Mouse (Mus musculus) adrenal gland (tissue): ENCODE data around the gene Pias1.

Experiments
- intact Hi-C: fragments of 180-260 bp; cut with DNase I; formaldehyde crosslinking; loops from one replicate; pipeline ENCODE4 v1.15.1; 2025
- long read RNA-seq, 2 experiments: library from polyadenylated mRNA; unstranded; transcript quantifications; one replicate each; pipeline ENCODE4 v2.0.0; 2020; ENCODE audit warnings: borderline replicate concordance in 1 of 2; ENCODE audit not compliant: insufficient replicate concordance in 1 of 2

Pias1 gene
- long read RNA-seq, experiment 1, full-length matches to known transcripts, result 12 of 22 reads
- long read RNA-seq, experiment 1, partial matches to known transcripts, result 4 of 22 reads
- long read RNA-seq, experiment 1, other reads (novel, unspliced or antisense), result 6 of 22 reads
- long read RNA-seq, experiment 2, full-length matches to known transcripts, result 13 of 20 reads
- long read RNA-seq, experiment 2, partial matches to known transcripts, result 5 of 20 reads
- long read RNA-seq, experiment 2, other reads (novel, unspliced or antisense), result 2 of 20 reads

DNA sequence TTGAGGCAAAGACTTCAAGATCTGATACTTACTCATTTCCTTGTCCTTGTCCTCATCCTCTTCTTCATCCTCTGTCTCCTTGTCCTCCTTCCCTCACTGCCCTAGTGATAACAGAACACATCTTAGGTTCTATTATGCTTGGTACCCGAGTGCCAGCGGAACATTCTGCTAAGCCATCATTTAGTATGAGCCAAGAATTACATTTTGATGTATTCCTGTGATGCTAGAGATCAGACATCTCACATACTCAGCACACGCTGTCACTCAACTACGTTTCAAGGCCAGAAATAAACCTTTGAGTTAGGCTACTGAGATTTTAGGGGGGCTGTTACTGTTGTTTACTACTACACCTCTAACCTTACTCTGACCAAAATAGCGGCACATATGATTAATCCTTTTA, at the start of gene Pias1:
Gene Pias1, minus strand, starts transcription at position 101 of the 400 bp plus-strand sequence.
- intact Hi-C loops, result no loop called here

DNA sequence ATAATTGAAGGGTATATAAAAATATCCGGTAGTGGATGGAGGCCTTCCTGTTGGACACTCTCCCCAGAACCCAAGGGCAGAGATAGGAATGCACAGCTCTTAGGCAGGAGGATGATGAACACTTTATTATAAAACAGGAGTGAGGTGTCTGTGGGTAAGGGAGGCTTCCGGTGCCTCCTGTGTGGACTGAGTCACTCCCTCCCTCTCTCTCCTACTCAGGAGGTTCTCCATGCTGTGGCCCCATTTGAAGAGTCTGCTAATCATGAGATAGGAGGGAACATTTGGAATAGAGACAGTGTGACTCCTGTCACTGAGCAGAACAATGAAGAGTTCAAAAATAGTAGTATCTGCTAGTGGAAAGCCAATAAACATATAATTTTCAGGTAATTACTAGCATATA, 47.7 kb upstream of the Pias1 start:
- intact Hi-C loops, result no loop called here

DNA sequence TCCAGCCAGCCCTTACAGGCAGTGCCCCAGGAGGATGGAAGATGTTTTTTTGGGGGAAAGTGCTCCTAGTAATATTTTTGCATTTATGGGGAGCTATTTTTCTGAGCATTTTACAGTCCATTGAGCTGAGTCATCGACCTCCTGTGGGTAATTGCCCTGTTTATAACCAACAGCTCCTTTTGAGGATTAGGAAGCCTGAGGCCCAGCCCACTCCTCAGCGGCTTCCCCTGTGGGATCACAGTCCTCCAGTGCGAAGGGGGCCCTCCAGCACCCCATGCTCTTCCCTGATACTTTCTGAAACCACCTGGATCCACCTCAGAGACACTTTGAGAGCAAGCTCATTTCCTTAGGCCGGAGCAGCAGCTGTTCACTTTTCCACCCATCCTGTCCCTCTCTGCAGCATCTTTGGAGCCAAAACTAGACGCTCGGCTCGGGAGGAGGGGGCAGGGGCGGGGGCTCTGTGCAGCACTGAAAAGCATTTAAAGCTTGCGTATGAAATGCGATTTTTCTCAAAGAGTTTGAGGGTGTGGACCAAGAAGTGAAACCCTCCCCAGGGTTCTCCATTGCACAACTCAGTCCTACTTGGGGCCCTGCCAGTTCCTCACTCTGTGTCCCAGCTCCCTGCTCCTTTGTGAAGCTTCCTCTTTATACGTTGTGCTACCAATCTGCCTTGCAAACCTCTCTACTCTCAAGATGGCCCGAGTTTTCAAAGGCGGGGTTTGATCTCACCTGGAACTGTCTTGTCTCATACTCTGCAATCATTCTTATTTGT, 43.5 kb upstream of the Pias1 start:
- intact Hi-C loops, result no loop called here

DNA sequence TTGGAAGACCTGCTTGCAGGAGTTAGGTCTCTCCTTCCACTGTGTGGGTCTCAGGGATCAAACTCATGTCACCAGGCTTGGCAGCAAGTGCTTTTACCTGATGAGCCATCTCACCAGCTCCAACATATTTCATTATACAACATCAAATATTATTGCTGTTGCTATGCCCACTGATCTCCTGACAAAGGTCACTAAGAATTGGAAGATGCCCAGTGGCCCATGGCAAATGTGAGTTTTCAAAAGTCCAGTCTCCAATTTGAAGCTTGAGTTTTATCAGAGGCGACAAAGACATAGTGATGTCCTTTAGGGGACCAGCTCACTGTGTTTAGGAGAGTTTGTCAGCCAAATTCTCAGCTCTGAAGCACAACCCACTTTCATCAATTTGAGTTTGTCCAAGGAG, 34.8 kb upstream of the Pias1 start:
- intact Hi-C loops, result no loop called here

DNA sequence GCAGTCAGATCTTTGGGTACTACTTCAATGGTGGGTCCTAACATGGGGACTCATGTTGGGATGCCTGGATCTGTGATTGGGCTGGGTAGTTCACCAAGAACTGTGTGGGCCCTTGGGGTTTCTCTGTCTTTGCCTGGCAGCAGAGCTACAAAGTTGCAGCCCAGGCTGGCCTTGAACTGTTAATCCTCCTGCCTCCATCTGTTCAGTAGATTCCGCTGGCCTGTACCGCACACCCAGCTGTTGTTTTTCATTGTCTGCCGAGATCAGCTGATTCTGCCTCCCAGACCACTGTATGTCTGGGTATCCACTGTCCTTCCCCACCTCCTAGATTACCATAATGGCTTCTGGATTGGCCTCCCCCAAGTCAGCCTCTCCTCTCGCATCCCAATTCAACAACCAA, 19.6 kb upstream of the Pias1 start:
- intact Hi-C loops, result no loop called here

DNA sequence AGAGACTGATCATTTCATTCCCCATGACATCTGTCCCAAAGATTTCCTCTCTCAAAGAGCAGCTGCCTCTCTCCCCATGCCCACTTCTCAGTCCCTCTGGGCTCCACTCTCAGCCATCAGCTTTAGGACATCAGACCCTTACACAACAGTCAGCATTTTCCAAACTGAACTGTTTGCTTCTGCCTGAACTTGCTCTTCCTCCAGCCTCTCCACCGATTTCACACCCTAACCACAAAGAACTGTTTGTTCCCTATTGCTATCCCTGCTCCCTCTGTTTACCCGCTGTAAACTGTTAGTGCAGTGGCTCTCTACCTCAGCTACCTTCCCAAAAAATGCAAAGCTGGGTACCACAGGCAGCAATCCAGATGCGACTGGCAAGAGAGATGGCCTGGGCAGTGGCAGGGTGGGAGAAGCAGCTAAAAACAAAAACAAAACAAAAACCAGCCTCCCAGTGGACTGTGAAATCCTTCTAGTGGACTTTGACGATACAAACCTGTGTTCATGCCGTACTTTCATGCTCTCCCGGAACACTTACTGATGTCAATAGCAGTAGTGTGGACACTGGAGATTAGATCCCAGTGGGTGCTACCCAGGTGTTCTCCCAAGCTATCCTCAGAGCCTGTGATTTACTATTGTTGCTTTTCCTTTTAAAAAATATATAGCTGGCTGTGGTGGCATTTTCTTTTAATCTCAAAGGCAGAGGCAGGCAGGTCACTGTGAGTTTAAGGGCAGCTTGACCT, 18.5 kb upstream of the Pias1 start:
- intact Hi-C loops, result no loop called here

DNA sequence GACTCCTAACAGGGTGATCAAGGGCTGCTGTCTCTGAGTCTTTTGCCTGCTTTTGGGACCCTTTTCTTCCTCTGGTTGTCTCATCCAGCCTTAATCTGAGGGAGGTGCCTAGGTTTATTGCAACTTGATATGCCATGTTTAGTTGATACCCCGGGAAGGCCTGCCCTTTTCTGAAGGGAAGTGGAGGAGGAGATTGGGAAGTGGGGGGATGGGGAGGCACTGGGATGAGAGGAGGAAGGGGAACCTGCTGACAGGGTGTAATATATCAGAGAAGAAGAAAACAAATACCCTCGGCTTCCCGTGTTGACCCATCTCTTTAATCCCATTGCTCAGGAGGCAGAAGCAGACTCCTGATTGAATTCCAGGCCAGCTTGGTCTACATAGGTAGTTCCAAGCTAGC, 10.8 kb upstream of the Pias1 start:
- intact Hi-C loops, result no loop called here

DNA sequence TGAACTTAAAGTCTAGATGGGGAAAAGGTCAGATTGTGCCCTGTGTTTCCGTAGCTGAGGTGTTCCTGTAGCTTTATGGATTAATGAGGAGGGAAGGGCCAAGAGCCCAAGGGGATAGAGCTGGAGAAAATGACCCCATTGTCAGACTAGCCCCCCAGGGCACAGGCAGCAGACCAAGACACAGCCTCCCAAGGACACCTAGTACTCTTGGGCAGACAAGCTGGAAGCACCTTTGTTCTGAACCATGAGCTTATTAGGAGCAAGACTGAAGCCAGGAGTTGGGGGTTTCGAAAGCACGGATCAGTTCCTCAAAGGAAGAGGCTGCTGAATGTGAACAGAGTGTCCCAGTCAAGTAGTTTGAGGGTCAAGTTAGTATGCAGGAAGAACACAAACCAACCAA, 9.9 kb upstream of the Pias1 start:
- intact Hi-C loops, result no loop called here

DNA sequence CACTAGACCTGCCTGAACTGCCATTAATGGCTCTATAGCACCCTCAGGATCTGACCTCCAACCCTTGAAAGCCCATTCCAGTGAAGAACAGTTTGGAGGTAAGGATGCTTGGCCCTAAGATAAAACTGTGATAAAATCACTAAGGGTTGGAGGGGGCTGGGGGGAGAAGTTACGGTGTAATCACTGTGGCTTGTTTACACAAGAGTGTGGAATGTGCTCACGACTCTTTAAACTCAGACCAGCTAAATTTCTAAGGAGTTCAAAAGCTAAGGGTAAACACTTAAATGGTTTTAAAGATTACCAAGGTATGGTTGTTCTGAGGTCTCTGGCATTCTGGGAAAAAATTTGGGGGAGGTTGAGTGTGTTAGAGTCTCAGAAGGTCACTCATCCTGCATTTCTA, 7.5 kb upstream of the Pias1 start:
- intact Hi-C loops, result no loop called here

DNA sequence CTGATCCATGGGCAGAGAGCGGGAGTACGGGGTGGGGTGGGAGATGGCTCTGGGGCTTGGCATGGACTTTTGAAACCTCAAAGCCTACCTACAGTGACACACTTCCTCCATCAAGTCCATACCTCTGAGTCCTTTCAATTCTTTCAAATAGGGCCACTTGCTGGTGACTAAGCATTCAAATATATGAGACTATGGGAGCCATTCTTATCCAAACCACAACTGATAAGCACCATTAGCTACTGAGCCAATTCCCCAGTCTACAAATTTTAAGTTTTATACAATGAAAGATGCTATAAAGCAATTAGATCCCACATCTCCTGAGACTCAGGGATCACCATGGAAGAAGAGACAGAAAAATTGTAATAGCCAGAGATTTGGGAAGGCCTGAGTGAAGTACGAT, 2.4 kb upstream of the Pias1 start:
- intact Hi-C loops, result no loop called here

DNA sequence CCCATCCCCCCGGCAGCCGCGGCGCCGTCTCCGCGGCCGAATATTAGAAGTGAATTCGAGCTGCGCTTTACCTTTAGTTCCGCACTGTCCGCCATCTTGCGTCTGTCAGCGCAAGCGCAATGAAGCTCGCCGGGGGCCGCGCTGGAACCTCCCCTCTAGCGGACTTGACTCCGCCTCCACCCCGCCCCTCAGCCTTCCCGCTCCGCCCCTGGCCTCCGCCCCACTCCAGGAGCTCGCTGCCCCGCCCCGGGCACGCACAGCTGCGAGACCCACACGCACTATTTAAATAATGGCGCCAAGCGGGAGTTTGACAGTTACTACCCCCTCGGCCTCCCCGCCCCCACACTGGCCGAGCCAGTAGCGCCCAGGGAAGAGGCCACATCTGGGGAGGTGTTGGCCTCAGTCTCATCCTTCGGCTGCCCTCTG, 6.9 kb downstream of the Pias1 start:
- intact Hi-C loops, result no loop called here

DNA sequence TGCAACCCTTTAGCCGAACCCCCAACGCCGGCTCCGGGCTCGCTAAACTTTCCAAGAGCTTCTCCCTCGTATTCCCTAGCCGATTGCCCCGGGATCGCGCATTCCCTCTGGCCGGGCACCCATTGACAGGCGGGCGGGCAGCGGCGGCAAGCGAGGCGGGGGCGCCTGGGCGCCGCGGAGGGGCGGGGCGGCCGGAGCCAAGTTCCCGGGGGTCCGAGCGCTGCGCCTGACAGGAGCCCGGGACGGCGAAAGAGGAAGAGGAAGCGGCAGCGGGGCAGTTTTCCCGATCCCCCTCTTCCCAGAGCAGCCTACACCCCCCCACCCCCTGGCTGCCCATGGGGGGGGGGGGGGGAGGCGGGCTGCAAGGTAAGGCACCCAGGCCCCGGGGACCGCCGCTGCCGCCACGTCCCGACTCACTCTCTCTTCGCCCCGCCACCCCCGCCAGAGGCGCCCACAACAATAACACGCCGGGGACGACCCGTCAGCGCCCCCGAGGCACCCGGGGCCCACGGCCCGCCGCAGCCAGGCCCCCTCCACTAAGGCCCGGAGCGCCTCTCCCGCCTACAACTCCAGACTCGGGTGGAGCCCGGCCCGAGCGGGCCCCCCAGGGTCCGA, 7.5 kb downstream of the Pias1 start:
- intact Hi-C loops, result no loop called here

DNA sequence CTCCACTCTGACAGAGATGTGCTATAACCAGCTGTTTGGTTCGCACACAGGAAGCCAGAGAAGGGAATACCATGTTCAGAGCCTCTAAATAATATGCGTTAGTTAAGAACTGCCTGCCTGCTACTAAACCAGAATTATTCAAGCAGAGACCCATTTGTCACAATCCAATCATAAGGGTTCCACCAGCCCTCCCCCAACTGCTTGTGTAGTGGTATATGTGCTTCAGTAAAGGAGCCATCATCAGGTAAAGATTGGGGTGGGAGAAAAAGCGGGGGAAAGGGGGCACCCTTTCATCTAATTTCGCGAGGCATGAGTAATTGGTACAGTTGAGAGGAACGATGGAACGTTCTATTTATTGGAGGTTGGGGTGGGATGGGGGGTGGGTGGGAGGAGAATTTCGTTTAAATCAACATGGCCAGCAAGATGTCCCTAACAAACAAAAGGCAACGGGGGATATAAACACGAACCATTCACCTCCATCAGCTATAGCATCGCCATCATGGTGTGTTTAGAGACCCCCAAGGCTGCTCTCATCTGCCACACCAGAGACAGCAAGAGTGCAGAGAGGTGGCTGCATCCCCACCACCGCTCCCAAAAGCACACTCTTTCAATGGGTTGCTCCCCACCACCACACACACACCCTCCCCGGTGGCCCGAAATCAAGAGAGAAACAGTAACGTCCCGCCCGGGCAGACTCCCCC, 8.1 kb downstream of the Pias1 start:
- intact Hi-C loops, result loop anchor here (5.0 kb wide), 2 partner anchors 132 to 143 kb away; no protein-coding TSS in a partner anchor

DNA sequence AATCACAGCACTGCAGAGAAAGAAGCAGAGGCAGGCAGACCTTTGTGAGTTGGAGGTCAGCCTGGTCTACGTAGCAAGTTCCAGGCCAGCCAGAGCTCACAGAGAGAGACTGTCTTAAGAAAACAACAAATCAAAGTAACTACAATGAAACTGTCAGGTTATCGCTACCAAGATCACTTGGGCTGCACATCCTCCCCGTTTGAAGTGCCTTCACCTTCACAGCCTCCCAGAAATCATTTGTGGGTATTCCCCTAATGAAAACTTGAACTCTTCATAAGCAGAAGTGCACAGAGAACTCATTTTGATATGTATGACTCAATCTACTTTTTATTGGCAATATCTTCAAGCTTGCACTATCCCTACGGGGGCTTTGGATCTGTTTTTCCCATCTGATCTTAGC, 10.6 kb downstream of the Pias1 start:
- intact Hi-C loops, result loop anchor here (5.0 kb wide), 2 partner anchors 130 to 145 kb away; no protein-coding TSS in a partner anchor

DNA sequence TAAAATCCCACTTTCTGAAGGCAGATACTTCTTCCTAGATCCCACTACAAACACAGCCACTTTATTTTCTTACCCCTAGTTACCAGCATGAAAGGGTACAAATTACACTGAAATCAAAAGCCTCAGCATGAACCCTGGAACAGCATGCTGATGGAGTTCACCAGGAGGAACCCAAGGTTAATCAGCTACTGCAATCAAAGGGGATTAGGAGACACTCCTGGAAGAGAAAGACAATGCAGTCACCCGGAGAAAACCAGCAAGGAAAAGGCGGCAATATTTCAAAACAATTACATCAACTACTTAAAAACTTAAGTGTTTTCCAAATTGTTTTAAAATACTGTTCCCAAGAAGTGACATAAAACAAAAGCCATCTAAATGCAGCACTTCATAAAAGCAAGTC, 11.9 kb downstream of the Pias1 start:
- intact Hi-C loops, result loop anchor here (5.0 kb wide), 2 partner anchors 129 to 146 kb away; no protein-coding TSS in a partner anchor

DNA sequence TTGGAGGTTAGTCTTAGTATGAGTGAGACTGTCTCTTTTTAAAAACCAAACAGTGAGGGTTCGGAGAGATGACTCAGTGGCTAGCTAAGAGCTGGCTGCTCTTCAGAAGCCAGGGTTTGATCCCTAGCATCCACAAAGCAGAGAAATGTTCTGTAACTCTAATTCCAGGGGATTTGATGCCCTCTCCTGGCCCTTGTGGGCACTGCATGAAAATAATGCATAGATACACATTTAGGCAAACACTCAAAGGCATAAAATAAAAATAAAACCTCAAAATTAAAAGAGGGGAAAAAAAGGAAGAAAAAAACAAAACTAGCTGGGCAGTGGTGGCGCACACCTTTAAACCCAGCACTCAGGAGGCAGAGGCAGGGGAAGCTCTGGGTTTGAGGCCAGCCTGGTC, 13.3 kb downstream of the Pias1 start:
- intact Hi-C loops, result loop anchor here (5.0 kb wide), 1 partner anchor 37 kb away; no protein-coding TSS in a partner anchor

DNA sequence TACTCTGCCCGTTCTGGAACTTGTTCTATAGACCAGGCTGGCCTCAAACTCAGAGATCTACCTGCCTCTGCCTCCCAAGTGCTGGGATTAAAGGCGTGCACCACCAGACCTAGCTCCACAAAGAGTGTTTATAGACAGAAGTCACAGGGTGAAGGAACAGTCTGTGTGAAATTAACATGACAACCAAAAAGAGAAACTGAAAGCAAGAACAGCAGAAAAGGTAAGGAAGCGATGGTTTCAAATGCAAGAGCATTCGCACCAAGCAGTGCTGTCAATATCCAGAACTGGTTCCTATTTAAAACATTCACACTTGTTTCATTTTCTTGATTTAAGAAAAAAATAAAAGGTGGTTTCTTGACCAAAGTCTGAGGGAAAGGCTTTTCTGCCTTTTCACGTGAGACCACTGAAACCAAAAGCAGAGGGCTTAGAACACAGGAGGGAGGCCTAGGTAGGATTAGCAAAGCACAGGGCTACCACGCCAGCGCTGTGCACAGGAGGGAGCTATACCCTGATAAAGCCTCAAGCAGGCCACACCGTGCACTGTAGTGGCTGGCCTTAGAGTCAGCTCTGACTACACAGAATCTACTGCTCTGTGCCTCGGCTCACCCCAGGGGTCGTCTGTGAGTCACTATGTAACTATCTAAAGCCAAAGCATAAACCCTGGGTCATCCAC, 15.5 kb downstream of the Pias1 start:
- intact Hi-C loops, result loop anchor here (5.0 kb wide), 1 partner anchor 35 kb away; no protein-coding TSS in a partner anchor

DNA sequence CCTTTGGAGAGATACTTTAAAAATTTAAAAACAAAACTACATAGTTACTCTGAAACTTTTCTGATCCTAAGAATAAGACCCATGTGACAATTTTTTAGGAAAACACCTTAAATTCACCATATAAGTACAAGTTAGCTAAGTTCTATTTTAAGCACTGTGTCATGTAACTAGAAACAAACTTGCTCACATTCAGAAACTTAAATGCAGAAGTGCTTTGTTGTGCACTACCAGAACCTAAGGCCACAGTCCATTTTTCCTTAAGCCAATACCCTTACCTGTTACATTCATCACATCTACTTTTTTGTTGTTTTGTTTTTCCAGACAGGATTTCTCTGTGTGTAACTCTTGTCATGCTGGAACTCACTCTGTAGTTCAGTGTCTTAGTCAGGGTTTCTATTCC, 17.4 kb downstream of the Pias1 start:
- intact Hi-C loops, result loop anchor here (5.0 kb wide), 1 partner anchor 33 kb away; no protein-coding TSS in a partner anchor

DNA sequence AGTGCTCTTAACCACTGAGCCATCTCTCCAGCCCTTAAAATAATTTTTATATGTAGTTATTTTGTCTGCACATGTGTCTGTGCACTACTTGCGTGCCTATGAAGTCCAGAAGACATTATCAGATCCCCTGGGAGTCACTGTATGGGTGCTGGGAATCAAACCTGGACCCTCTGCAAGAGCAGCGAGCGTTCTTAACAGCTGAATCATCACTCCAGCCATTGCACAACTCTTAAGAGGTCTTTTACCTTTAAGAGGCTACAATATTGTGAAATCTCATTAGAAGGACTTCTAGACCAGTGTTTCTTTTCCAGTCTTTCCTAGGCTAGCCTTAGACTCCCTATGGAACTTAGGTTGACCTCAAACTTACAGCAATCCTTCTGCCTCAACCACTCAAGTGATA, 21.7 kb downstream of the Pias1 start:
- intact Hi-C loops, result no loop called here

DNA sequence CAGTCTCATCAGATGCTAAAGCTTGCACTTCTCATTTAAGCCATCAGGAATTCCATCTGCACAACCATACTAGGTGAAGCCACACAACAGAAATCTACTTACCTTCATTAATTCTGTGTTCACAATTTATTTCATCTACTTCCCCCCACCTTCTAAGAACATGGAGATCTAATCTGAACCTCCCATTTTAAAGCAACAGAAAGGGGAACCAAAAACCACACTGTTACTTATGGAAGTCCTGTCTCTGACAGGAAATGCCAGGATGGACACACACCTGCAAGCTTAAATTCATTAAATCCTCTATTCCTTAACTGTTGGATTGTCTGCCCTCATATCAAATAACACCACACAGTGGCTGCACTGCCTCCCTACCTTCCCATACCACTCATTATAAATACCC, 35.0 kb downstream of the Pias1 start:
- intact Hi-C loops, result no loop called here
